Mouse (Mus musculus) layer of hippocampus, adult 2 months (tissue): ENCODE data around the gene Gm49393. TPM values are rescaled to one million over a fixed set of nuclear protein-coding genes. Genes with fewer than 3 reads are reported as not detected.
"Not testable (repeated sequence)": the region's sequence is repeated elsewhere in the genome, so short reads cannot be mapped to it uniquely, and the experiment has no call there.

Source experiments
- DNase-seq, 2 experiments: peaks; one replicate each; pipeline ENCODE4 v3.0.0; 2022; ENCODE audit warnings: low spot score in 2 of 2
- H3K27ac ChIP-seq: fragments of 200-600 bp; 2 replicates; pipeline ENCODE4 v1.8.1; 2022
- H3K4me3 ChIP-seq: fragments of 200-600 bp; 2 replicates; pipeline ENCODE4 v1.8.1; 2022; ENCODE audit warnings: mild to moderate bottlenecking
- CTCF ChIP-seq: fragments of 200-600 bp; conservative IDR thresholded peaks from 2 replicates; pipeline ENCODE4 v1.8.1; 2022; ENCODE audit warnings: antibody characterized with exemption, mild to moderate bottlenecking, moderate library complexity
- long read RNA-seq, 2 experiments: library from polyadenylated mRNA; stranded (forward); transcript quantifications; one replicate each; pipeline ENCODE4 v2.0.0; 2021; ENCODE audit warnings: borderline mapping rate in 2 of 2
- total RNA-seq, 2 experiments: library from RNA; stranded (reverse); gene quantifications; 2 replicates each; pipeline ENCODE4 v1.2.3; 2021

The Gm49393 gene
- total RNA-seq: not detected
- long read RNA-seq, experiment 1: 0 reads
- long read RNA-seq, experiment 2: 0 reads

GRCm38 (mm10) chr13:60935490-60935889 is at the start of gene Gm49393:
Gene Gm49393 (minus strand): TSS chr13:60935590.
- H3K27ac ChIP-seq, DNase-seq, H3K4me3 ChIP-seq: not testable (repeated sequence)

- DNase-seq, H3K27ac ChIP-seq, H3K4me3 ChIP-seq: not testable (repeated sequence)
These were observed 36.9 kb upstream of the Gm49393 start for GRCm38 (mm10) chr13:60972319-60972718.

GRCm38 (mm10) chr13:60963985-60964384 is 28.6 kb upstream of the Gm49393 start:
- DNase-seq, H3K27ac ChIP-seq, H3K4me3 ChIP-seq: not testable (repeated sequence)

- H3K27ac ChIP-seq: no peak overlapping the region
- H3K4me3 ChIP-seq: no peak overlapping the region
- DNase-seq: no peak
- TF ChIP-seq CTCF: no peak
These were observed 26.3 kb upstream of the Gm49393 start for GRCm38 (mm10) chr13:60961706-60962105.

GRCm38 (mm10) chr13:60941884-60942283 is 6.5 kb upstream of the Gm49393 start, which contains the start of gene Tpbpa:
Gene Tpbpa (minus strand): TSS chr13:60941984.
- H3K27ac ChIP-seq, H3K4me3 ChIP-seq, DNase-seq: not testable (repeated sequence)

- DNase-seq: no peak
- TF ChIP-seq CTCF: no peak
- Histone ChIP-seq H3K27ac (no peak within 1 kb of the TSS), H3K4me3 (no peak within 1 kb of the TSS; the same call in 1 of the 2 replicates)
These were observed 1.1 kb upstream of the Gm49393 start, which contains the start of the genes Gm49391 and Ctla2a for GRCm38 (mm10) chr13:60936500-60936901. Gene Gm49391 (minus strand): TSS chr13:60936571. Gene Ctla2a (minus strand): TSS chr13:60936625.

GRCm38 (mm10) chr13:60904780-60905179 is 30.6 kb downstream of the Gm49393 start, which contains the start of gene Tpbpb:
Gene Tpbpb (minus strand): TSS chr13:60904880.
- not testable (repeated sequence) for H3K4me3 ChIP-seq, H3K27ac ChIP-seq, DNase-seq

GRCm38 (mm10) chr13:60897328-60897727 is 38.1 kb downstream of the Gm49393 start, which contains the start of gene Ctla2b:
Gene Ctla2b (minus strand): TSS chr13:60897447.
- no peak for TF ChIP-seq CTCF
- no peak within 1 kb of the TSS for H3K4me3 ChIP-seq
- no peak for DNase-seq
- no peak within 1 kb of the TSS for H3K27ac ChIP-seq

GRCm38 (mm10) chr13:60896794-60897193 is 38.6 kb downstream of the Gm49393 start, which contains the start of gene Gm49392:
Gene Gm49392 (minus strand): TSS chr13:60896894.
- H3K4me3 ChIP-seq, DNase-seq, H3K27ac ChIP-seq: not testable (repeated sequence)

- Histone ChIP-seq H3K27ac (no peak overlapping the region), H3K4me3 (no peak overlapping the region)
- no peak for DNase-seq
- TF ChIP-seq CTCF: no peak
These were observed 39.8 kb downstream of the Gm49393 start for GRCm38 (mm10) chr13:60895406-60896160.

- no peak overlapping the region for H3K4me3 ChIP-seq
- TF ChIP-seq CTCF: no peak
- H3K27ac ChIP-seq: no peak overlapping the region
- DNase-seq: no peak
These were observed 43.1 kb downstream of the Gm49393 start for GRCm38 (mm10) chr13:60892301-60892700.

GRCm38 (mm10) chr13:60864281-60864680 is 71.1 kb downstream of the Gm49393 start, which contains the start of gene 4930486L24Rik:
Gene 4930486L24Rik (minus strand): TSS chr13:60864475.
- no peak within 1 kb of the TSS for H3K27ac ChIP-seq
- DNase-seq: no peak
- no peak for TF ChIP-seq CTCF

GRCm38 (mm10) chr13:60848241-60849120 is 86.9 kb downstream of the Gm49393 start:
- no peak for TF ChIP-seq CTCF
- no peak for DNase-seq
- H3K27ac ChIP-seq: no peak overlapping the region
- H3K4me3 ChIP-seq: no peak overlapping the region

More at GRCm38 (mm10) chr13:60864281-60864680, 71.1 kb downstream of the Gm49393 start, which contains the start of gene 4930486L24Rik:
- no peak within 1 kb of the TSS for H3K4me3 ChIP-seq
